ENCODE assay signal across 10 mouse cellular contexts in the genomic region with DNA sequence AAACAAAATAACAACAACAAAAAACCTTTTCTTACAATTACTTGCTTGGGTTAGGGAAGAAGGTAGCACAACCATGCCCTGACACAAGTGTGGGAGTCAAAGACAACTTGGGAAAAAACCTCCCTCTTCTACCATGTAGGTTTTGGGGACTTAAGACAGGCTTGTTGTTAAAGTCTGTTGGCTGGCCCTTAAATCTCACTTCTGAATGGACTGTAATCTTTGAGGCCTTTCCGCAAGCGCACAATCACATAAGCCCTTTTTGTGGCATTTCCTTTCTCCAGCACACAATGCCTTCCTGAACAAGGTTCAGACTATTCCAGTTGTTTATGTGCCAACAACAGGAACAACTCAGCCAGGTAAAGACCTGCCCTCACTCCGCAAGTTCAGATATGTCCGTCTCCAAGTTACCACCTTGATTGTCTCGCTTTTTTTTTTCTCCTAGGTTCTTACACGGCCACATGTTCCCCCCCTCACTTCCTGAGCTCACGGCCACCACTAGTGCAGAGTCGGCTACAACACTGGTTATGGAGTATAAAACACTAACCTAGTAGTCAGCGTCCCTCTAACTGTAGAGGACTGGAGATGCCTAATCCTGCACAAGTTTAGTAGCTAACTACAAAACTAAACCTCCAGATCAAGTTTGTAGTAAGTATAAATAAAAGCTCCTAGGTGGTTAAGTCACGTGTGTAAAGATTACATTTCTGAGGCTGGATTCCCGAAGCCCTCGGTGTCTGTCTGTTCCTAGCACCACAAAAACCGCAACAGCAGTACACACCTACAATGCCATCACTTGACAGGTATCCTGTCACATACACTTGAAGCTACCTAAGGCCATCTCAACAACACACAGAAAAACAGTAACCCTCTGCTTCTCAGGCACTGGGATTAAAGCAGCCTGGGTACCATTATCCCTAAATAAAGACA. TPM values are rescaled to one million over a fixed set of nuclear protein-coding genes. Genes with fewer than 3 reads are reported as not detected.
A peak's percentile ranks its signal among the peaks of the same experiment; 100 is the strongest.
DNase-seq lines count a peak whose midpoint lies in the region; ATAC-seq and TF ChIP-seq lines count a peak whose summit lies in the region.
"Had no signal": no experiment of that assay in that cellular context is flagged by ENCODE, and none has a peak within 500 bp of the region (broad histone marks: within the 10 kb centered on the region; RNA-seq: fewer than 3 reads in every experiment).

No protein-coding gene starts in this region.

- TF ChIP-seq EP300 in heart, postnatal 0 days (IDR thresholded peaks at IDR 0.05; ENCODE audit: low read depth): no peak

- peak overlapping the region; percentile 99 for H3K4me3 ChIP-seq in heart, postnatal 0 days (ENCODE audit: low read depth, low read length)
- H3K4me3 ChIP-seq in hindbrain, embryonic 14.5 days (replicated peaks; ENCODE audit: low read length): peak overlapping the region; percentile 68
- peak overlapping the region; percentile 88; the same call in 1 of the 2 replicates for H3K4me3 ChIP-seq in midbrain, embryonic 14.5 days (replicated peaks; ENCODE audit: low read depth, low read length)

- intact Hi-C loops in heart, postnatal 14 days (cut with DNase I): loop anchor here (5.0 kb wide), 1 partner anchor 129 kb away; no protein-coding TSS in a partner anchor

- peak overlapping the region; percentile 93 for H3K4me2 ChIP-seq in heart, postnatal 0 days (ENCODE audit: low read depth, low read length)
- peak overlapping the region; percentile 79 for H3K4me2 ChIP-seq in hindbrain, embryonic 14.5 days (replicated peaks)
- H3K4me2 ChIP-seq in midbrain, embryonic 14.5 days (ENCODE audit: low read length): peak overlapping the region; percentile 79

- peaks cover 18% of the 10 kb centered on the region for H3K4me1 ChIP-seq in heart, postnatal 0 days (ENCODE audit: control insufficient read depth, insufficient read depth)
- peaks cover 18% of the 10 kb centered on the region for H3K4me1 ChIP-seq in hindbrain, embryonic 14.5 days (replicated peaks; ENCODE audit: control insufficient read depth, insufficient read depth, low read length)
- peaks cover 22% of the 10 kb centered on the region for H3K4me1 ChIP-seq in midbrain, embryonic 14.5 days (ENCODE audit: control insufficient read depth, insufficient read depth, low read length)

- no peak for DNase-seq in heart, postnatal 0 days (ENCODE audit: low spot score)
- no peak for DNase-seq in heart, postnatal 14 days
- DNase-seq in R1 (ENCODE audit: low read depth, low spot score): peak; percentile 40
- no peak for DNase-seq in hindbrain, embryonic 14.5 days (ENCODE audit: low spot score)
- no peak for DNase-seq in midbrain, embryonic 14.5 days
- no peak for DNase-seq in frontal cortex, adult 2 months (ENCODE audit: extremely low spot score in 1 of 2, low spot score in 1 of 2)
- DNase-seq in gastrocnemius, adult 8-10 months (ENCODE audit: low spot score in 2 of 2): no peak
- no peak for DNase-seq in kidney, adult 9 months
- DNase-seq: kidney, adult 8-10 months; thymus, adult 18-20 months had no signal

- no peaks in the 10 kb centered on the region for H3K9me3 ChIP-seq in heart, postnatal 0 days (replicated peaks; ENCODE audit: control insufficient read depth, low read length)
- no peaks in the 10 kb centered on the region for H3K9me3 ChIP-seq in hindbrain, embryonic 14.5 days (ENCODE audit: control insufficient read depth, low read length)
- no peaks in the 10 kb centered on the region for H3K9me3 ChIP-seq in midbrain, embryonic 14.5 days (ENCODE audit: control insufficient read depth, low read length)

- ATAC-seq in heart, postnatal 0 days (ENCODE audit: insufficient read depth, low read depth): no peak
- no peak for ATAC-seq in hindbrain, embryonic 14.5 days (ENCODE audit: low FRiP score)
- ATAC-seq in midbrain, embryonic 14.5 days (ENCODE audit: low FRiP score, low TSS enrichment): no peak

- peaks cover 46% of the 10 kb centered on the region for H3K36me3 ChIP-seq in heart, postnatal 0 days (replicated peaks; ENCODE audit: control insufficient read depth, insufficient read depth, low read length)
- peaks cover 56% of the 10 kb centered on the region for H3K36me3 ChIP-seq in hindbrain, embryonic 14.5 days (replicated peaks; ENCODE audit: control insufficient read depth, insufficient read depth)
- H3K36me3 ChIP-seq in midbrain, embryonic 14.5 days (ENCODE audit: control insufficient read depth, insufficient read depth, low read length): peaks cover 49% of the 10 kb centered on the region

- peak overlapping the region; percentile 97; the same call in 1 of the 2 replicates for H3K9ac ChIP-seq in heart, postnatal 0 days (replicated peaks; ENCODE audit: low read depth, low read length)
- H3K9ac ChIP-seq in hindbrain, embryonic 14.5 days: no peak overlapping the region
- H3K9ac ChIP-seq in midbrain, embryonic 14.5 days (replicated peaks; ENCODE audit: low read length): 0 out of 2 replicates have a peak overlapping the region, but pooled peaks have one; percentile 9

- WGBS in heart, postnatal 0 days: 64% methylated on average over 13 of the region's 13 CpGs
- 83% methylated on average over 13 of the region's 13 CpGs for WGBS in hindbrain, embryonic 14.5 days
- 86% methylated on average over 13 of the region's 13 CpGs for WGBS in midbrain, embryonic 14.5 days

- H3K27ac ChIP-seq in heart, postnatal 0 days (ENCODE audit: low read depth): peak overlapping the region; percentile 14; the same call in 1 of the 2 replicates
- H3K27ac ChIP-seq in hindbrain, embryonic 14.5 days: no peak overlapping the region
- no peak overlapping the region for H3K27ac ChIP-seq in midbrain, embryonic 14.5 days (replicated peaks; ENCODE audit: low read depth, low read length)

- no peaks in the 10 kb centered on the region for H3K27me3 ChIP-seq in heart, postnatal 0 days (ENCODE audit: control insufficient read depth, insufficient read depth, low read length)
- H3K27me3 ChIP-seq in hindbrain, embryonic 14.5 days (ENCODE audit: control insufficient read depth, insufficient read depth, low read length): no peaks in the 10 kb centered on the region
- no peaks in the 10 kb centered on the region for H3K27me3 ChIP-seq in midbrain, embryonic 14.5 days (ENCODE audit: control insufficient read depth, insufficient read depth, low read length)

- TF ChIP-seq CTCF in heart, postnatal 0 days (IDR thresholded peaks at IDR 0.05; ENCODE audit: low read depth): no peak

RNA-seq across cellular contexts. Expression of gene Rps27, which starts 1.7 kb away (rescaled TPM):
- 3,347 and 4,005 TPM in 2 replicates for total RNA-seq in heart, postnatal 0 days (2014; rRNA removed; ENCODE audit: low replicate concordance)
- 908 and 957 TPM in 2 replicates for polyA plus RNA-seq in heart, postnatal 0 days (2015; fragmentation: Nextera tagmentation; extraction: Ambion mirVana)
- total RNA-seq in heart, postnatal 14 days (2021): 100 to 1,000 TPM; 868 to 969 TPM
- polyA plus RNA-seq in hindbrain, embryonic 14.5 days (2014; fragmentation: Nextera tagmentation; extraction: Ambion mirVana): 911 and 1,154 TPM in 2 replicates
- polyA plus RNA-seq in midbrain, embryonic 14.5 days (2014; fragmentation: Nextera tagmentation; extraction: Ambion mirVana): 1,026 and 1,236 TPM in 2 replicates
- 971 and 1,230 TPM in 2 replicates for polyA plus RNA-seq in frontal cortex, adult 2 months (2012; rRNA removed)
- 1,000 to 10,000 TPM; 1,066 to 1,242 (median 1,083) TPM for total RNA-seq in gastrocnemius, adult 8-10 months (2022)

RNA-seq across cellular contexts. Expression of gene Rab13, which starts 1.8 kb away (rescaled TPM):
- 9.7 and 13.7 TPM in 2 replicates for total RNA-seq in heart, postnatal 0 days (2014; rRNA removed; ENCODE audit: low replicate concordance)
- polyA plus RNA-seq in heart, postnatal 0 days (2015; fragmentation: Nextera tagmentation; extraction: Ambion mirVana): 17.9 and 18.2 TPM in 2 replicates
- total RNA-seq in heart, postnatal 14 days (2021): 10 to 100 TPM in 1 of 2 experiments, 1 to 10 TPM in 1; 6.7 to 10.9 TPM
- 11.9 and 13.3 TPM in 2 replicates for polyA plus RNA-seq in hindbrain, embryonic 14.5 days (2014; fragmentation: Nextera tagmentation; extraction: Ambion mirVana)
- polyA plus RNA-seq in midbrain, embryonic 14.5 days (2014; fragmentation: Nextera tagmentation; extraction: Ambion mirVana): 10.7 and 11.7 TPM in 2 replicates
- polyA plus RNA-seq in frontal cortex, adult 2 months (2012; rRNA removed): 11.2 TPM in 2 replicates
- total RNA-seq in gastrocnemius, adult 8-10 months (2022): 10 to 100 TPM in 1 of 4 experiments, 1 to 10 TPM in 3; 5.7 to 11.6 (median 8.8) TPM

RNA-seq across cellular contexts. Expression of gene Jtb, which starts 19.7 kb away (rescaled TPM):
- total RNA-seq in heart, postnatal 0 days (2014; rRNA removed; ENCODE audit: low replicate concordance): 78.5 and 87.2 TPM in 2 replicates
- polyA plus RNA-seq in heart, postnatal 0 days (2015; fragmentation: Nextera tagmentation; extraction: Ambion mirVana): 116 TPM in 2 replicates
- 10 to 100 TPM; 44.9 to 48.9 TPM for total RNA-seq in heart, postnatal 14 days (2021)
- polyA plus RNA-seq in hindbrain, embryonic 14.5 days (2014; fragmentation: Nextera tagmentation; extraction: Ambion mirVana): 102 and 103 TPM in 2 replicates
- polyA plus RNA-seq in midbrain, embryonic 14.5 days (2014; fragmentation: Nextera tagmentation; extraction: Ambion mirVana): 102 and 114 TPM in 2 replicates
- polyA plus RNA-seq in frontal cortex, adult 2 months (2012; rRNA removed): 52.7 and 57.6 TPM in 2 replicates
- 10 to 100 TPM; 67.8 to 75.4 (median 71.8) TPM for total RNA-seq in gastrocnemius, adult 8-10 months (2022)

RNA-seq across cellular contexts. Expression of gene Creb3l4, which starts 31.6 kb away (rescaled TPM):
- 2.4 TPM in 1 of 2 replicates, not detected in the other for total RNA-seq in heart, postnatal 0 days (2014; rRNA removed; ENCODE audit: low replicate concordance)
- polyA plus RNA-seq in heart, postnatal 0 days (2015; fragmentation: Nextera tagmentation; extraction: Ambion mirVana): 1.2 TPM in 2 replicates
- total RNA-seq in heart, postnatal 14 days (2021): not detected
- 1.8 and 1.9 TPM in 2 replicates for polyA plus RNA-seq in hindbrain, embryonic 14.5 days (2014; fragmentation: Nextera tagmentation; extraction: Ambion mirVana)
- 2.1 and 2.7 TPM in 2 replicates for polyA plus RNA-seq in midbrain, embryonic 14.5 days (2014; fragmentation: Nextera tagmentation; extraction: Ambion mirVana)
- 0.29 and 0.38 TPM in 2 replicates for polyA plus RNA-seq in frontal cortex, adult 2 months (2012; rRNA removed)
- total RNA-seq in gastrocnemius, adult 8-10 months (2022): not detected

RNA-seq across cellular contexts. Expression of gene Slc39a1, which starts 36.2 kb away (rescaled TPM):
- 157 and 158 TPM in 2 replicates for total RNA-seq in heart, postnatal 0 days (2014; rRNA removed; ENCODE audit: low replicate concordance)
- 93.3 and 95.5 TPM in 2 replicates for polyA plus RNA-seq in heart, postnatal 0 days (2015; fragmentation: Nextera tagmentation; extraction: Ambion mirVana)
- 10 to 100 TPM; 94.0 to 95.4 TPM for total RNA-seq in heart, postnatal 14 days (2021)
- 42.9 and 48.0 TPM in 2 replicates for polyA plus RNA-seq in hindbrain, embryonic 14.5 days (2014; fragmentation: Nextera tagmentation; extraction: Ambion mirVana)
- 44.0 and 46.6 TPM in 2 replicates for polyA plus RNA-seq in midbrain, embryonic 14.5 days (2014; fragmentation: Nextera tagmentation; extraction: Ambion mirVana)
- polyA plus RNA-seq in frontal cortex, adult 2 months (2012; rRNA removed): 33.7 and 36.1 TPM in 2 replicates
- total RNA-seq in gastrocnemius, adult 8-10 months (2022): 10 to 100 TPM; 37.8 to 46.4 (median 43.6) TPM
